Mouse (Mus musculus) kidney, embryonic 14.5 days (tissue): ENCODE results near the gene Sycn. TPM values are rescaled to one million over a fixed set of nuclear protein-coding genes. Genes with fewer than 3 reads are reported as not detected.
"Not testable (repeated sequence)": the region's sequence is repeated elsewhere in the genome, so short reads cannot be mapped to it uniquely, and the experiment has no call there.

ENCODE experiments used
- ATAC-seq: fragments of 200-750 bp; cut with Nextera tagmentation; 2 replicates; pipeline ENCODE4 v1.8.0; 2017; ENCODE audit warnings: moderate number of reproducible peaks, mild to moderate bottlenecking, moderate TSS enrichment, moderate library complexity; ENCODE audit not compliant: low FRiP score, low TSS enrichment
- H3K27ac ChIP-seq: fragments of 300-500 bp; sonication (generic); 2 replicates; pipeline ENCODE4 v1.5.1; 2014; ENCODE audit warnings: low read depth, mild to moderate bottlenecking, low read length, moderate library complexity, mixed read lengths
- H3K27me3 ChIP-seq: fragments of 300-500 bp; sonication (generic); 2 replicates; pipeline ENCODE4 v1.6.1; 2014; ENCODE audit warnings: mild to moderate bottlenecking, low read length; ENCODE audit not compliant: control insufficient read depth, insufficient read depth
- H3K36me3 ChIP-seq: fragments of 300-500 bp; sonication (generic); 2 replicates; pipeline ENCODE4 v1.6.1; 2014; ENCODE audit warnings: low read length, mixed read lengths; ENCODE audit not compliant: control insufficient read depth, insufficient read depth
- H3K4me1 ChIP-seq: fragments of 300-500 bp; sonication (generic); 2 replicates; pipeline ENCODE4 v1.6.1; 2014; ENCODE audit warnings: low read length, mixed read lengths; ENCODE audit not compliant: control insufficient read depth, insufficient read depth
- H3K4me2 ChIP-seq: fragments of 300-500 bp; sonication (generic); replicated peaks from 2 replicates; pipeline ENCODE4 v1.6.1; 2014; ENCODE audit warnings: low read depth, mild to moderate bottlenecking, low read length
- H3K4me3 ChIP-seq: fragments of 300-500 bp; sonication (generic); 2 replicates; pipeline ENCODE4 v1.5.1; 2014; ENCODE audit warnings: mild to moderate bottlenecking, low read length
- H3K9ac ChIP-seq: fragments of 300-500 bp; sonication (generic); 2 replicates; pipeline ENCODE4 v1.6.1; 2014; ENCODE audit warnings: low read depth, mild to moderate bottlenecking, low read length, moderate library complexity
- H3K9me3 ChIP-seq: fragments of 300-500 bp; sonication (generic); 2 replicates; pipeline ENCODE4 v1.6.1; 2016; ENCODE audit warnings: low read length; ENCODE audit not compliant: control insufficient read depth
- WGBS: fragments of 180-500 bp; shearing (Covaris S2); extraction: QIAGEN DNeasy Blood & Tissue Kit; methylation state at CpG from one replicate; pipeline ENCODE4 v1.1.7; 2014; 5-methylcytosine and 5-hydroxymethylcytosine counted together
- polyA plus RNA-seq: library from polyadenylated mRNA; unstranded; fragments of >200 nt; fragmentation: Nextera tagmentation; extraction: Ambion mirVana; gene quantifications from 2 replicates; pipeline ENCODE4 v1.2.1, GENCODE M21; 2014

Gene Sycn
- polyA plus RNA-seq: not detected in 2 replicates

GRCm38 (mm10) chr7:28540526-28540925 is at the start of gene Sycn:
Gene Sycn, plus strand, starts transcription at chr7:28540885.
- Histone ChIP-seq H3K9ac (no peak within 1 kb of the TSS), H3K4me3 (no peak within 1 kb of the TSS), H3K4me1 (peaks cover 6% of the 10 kb centered on the region; the same call in 1 of the 2 replicates), H3K27me3 (peaks cover 13% of the 10 kb centered on the region), H3K27ac (no peak within 1 kb of the TSS), H3K9me3 (no peaks in the 10 kb centered on the region), H3K4me2 (no peak within 1 kb of the TSS), H3K36me3 (no peaks in the 10 kb centered on the region)
- WGBS: 71% methylated on average over 4 of the region's 4 CpGs
- no peak for ATAC-seq

GRCm38 (mm10) chr7:28490903-28491302 is 49.8 kb upstream of the Sycn start:
- no peak overlapping the region for H3K27ac ChIP-seq
- 0 out of 2 replicates have a peak, but pooled peaks cover 5% of the 10 kb centered on the region for H3K27me3 ChIP-seq
- WGBS: 36% methylated on average over 13 of the region's 14 CpGs
- H3K4me1 ChIP-seq: 0 out of 2 replicates have a peak, but pooled peaks cover 5% of the 10 kb centered on the region
- H3K36me3 ChIP-seq: no peaks in the 10 kb centered on the region
- no peaks in the 10 kb centered on the region for H3K9me3 ChIP-seq
- no peak overlapping the region for H3K4me3 ChIP-seq
- peak overlapping the region; percentile 9; the same call in 1 of the 2 replicates for H3K4me2 ChIP-seq
- 0 out of 2 replicates have a peak overlapping the region, but pooled peaks have one; percentile 2 for H3K9ac ChIP-seq
- 0 out of 2 replicates have a peak, but pooled peaks have one; percentile 25 for ATAC-seq

- H3K27ac ChIP-seq: no peak overlapping the region
- H3K9me3 ChIP-seq: no peaks in the 10 kb centered on the region
- 86% methylated on average over 8 of the region's 8 CpGs for WGBS
- no peak overlapping the region for H3K4me2 ChIP-seq
- 0 out of 2 replicates have a peak, but pooled peaks cover 5% of the 10 kb centered on the region for H3K4me1 ChIP-seq
- H3K4me3 ChIP-seq: no peak overlapping the region
- H3K27me3 ChIP-seq: 0 out of 2 replicates have a peak, but pooled peaks cover 5% of the 10 kb centered on the region
- ATAC-seq: no peak
- H3K9ac ChIP-seq: no peak overlapping the region
- H3K36me3 ChIP-seq: no peaks in the 10 kb centered on the region
Observed at GRCm38 (mm10) chr7:28492310-28492709, 48.4 kb upstream of the Sycn start.

GRCm38 (mm10) chr7:28495426-28495825 is 45.3 kb upstream of the Sycn start:
- Histone ChIP-seq H3K27ac (no peak overlapping the region), H3K36me3 (no peaks in the 10 kb centered on the region), H3K9me3 (no peaks in the 10 kb centered on the region), H3K4me3 (no peak overlapping the region), H3K27me3 (no peaks in the 10 kb centered on the region), H3K4me2 (no peak overlapping the region), H3K9ac (no peak overlapping the region), H3K4me1 (no peaks in the 10 kb centered on the region)
- 63% methylated on average over 11 of the region's 11 CpGs for WGBS
- ATAC-seq: no peak

GRCm38 (mm10) chr7:28505585-28505984 is 35.1 kb upstream of the Sycn start:
- Histone ChIP-seq H3K9ac (no peak overlapping the region), H3K4me3 (no peak overlapping the region), H3K4me2 (no peak overlapping the region), H3K27me3 (no peaks in the 10 kb centered on the region), H3K27ac (no peak overlapping the region), H3K36me3 (no peaks in the 10 kb centered on the region), H3K4me1 (no peaks in the 10 kb centered on the region), H3K9me3 (no peaks in the 10 kb centered on the region)
- WGBS: 7% methylated on average over 5 of the region's 5 CpGs
- ATAC-seq: no peak

GRCm38 (mm10) chr7:28509121-28509520 is 31.6 kb upstream of the Sycn start:
- H3K36me3 ChIP-seq, H3K4me1 ChIP-seq, H3K27ac ChIP-seq, ATAC-seq, H3K4me2 ChIP-seq, H3K4me3 ChIP-seq, H3K9ac ChIP-seq, H3K27me3 ChIP-seq, H3K9me3 ChIP-seq: not testable (repeated sequence)
- WGBS: 43% methylated on average over 1 of the region's 2 CpGs

GRCm38 (mm10) chr7:28510405-28510974 is 30.2 kb upstream of the Sycn start, which contains the start of gene Ifnl2:
Gene Ifnl2, minus strand, starts transcription at chr7:28510455.
- H3K36me3 ChIP-seq, H3K9ac ChIP-seq: not testable (repeated sequence)
- 67% methylated on average over 8 of the region's 8 CpGs for WGBS

GRCm38 (mm10) chr7:28511441-28511840 is 29.2 kb upstream of the Sycn start:
- H3K4me2 ChIP-seq: no peak overlapping the region
- no peak overlapping the region for H3K27ac ChIP-seq
- no peaks in the 10 kb centered on the region for H3K36me3 ChIP-seq
- no peak overlapping the region for H3K9ac ChIP-seq
- H3K4me1 ChIP-seq: no peaks in the 10 kb centered on the region
- no peaks in the 10 kb centered on the region for H3K27me3 ChIP-seq
- 76% methylated on average over 8 of the region's 8 CpGs for WGBS
- H3K9me3 ChIP-seq: no peaks in the 10 kb centered on the region
- no peak for ATAC-seq
- H3K4me3 ChIP-seq: no peak overlapping the region

More at GRCm38 (mm10) chr7:28510405-28510974, 30.2 kb upstream of the Sycn start, which contains the start of gene Ifnl2:
- H3K4me2 ChIP-seq, ATAC-seq, H3K27me3 ChIP-seq, H3K9me3 ChIP-seq, H3K27ac ChIP-seq, H3K4me1 ChIP-seq, H3K4me3 ChIP-seq: not testable (repeated sequence)

GRCm38 (mm10) chr7:28522536-28522935 is 18.1 kb upstream of the Sycn start, which contains the start of gene Ifnl3:
Gene Ifnl3, plus strand, starts transcription at chr7:28522836.
- not testable (repeated sequence) for H3K9me3 ChIP-seq, ATAC-seq, H3K4me3 ChIP-seq, H3K27ac ChIP-seq, H3K36me3 ChIP-seq, H3K4me1 ChIP-seq, H3K27me3 ChIP-seq, H3K4me2 ChIP-seq, H3K9ac ChIP-seq
- WGBS: 73% methylated on average over 5 of the region's 6 CpGs
